Mouse (Mus musculus) heart, adult 2 months (tissue): Measurements from ENCODE around the gene Kxd1. TPM values are rescaled to one million over a fixed set of nuclear protein-coding genes. Genes with fewer than 3 reads are reported as not detected.

Experiments
- DNase-seq, 2 experiments: peaks; one replicate each; pipeline ENCODE4 v3.0.0; 2021
- H3K27ac ChIP-seq: fragments of 200-600 bp; 2 replicates; pipeline ENCODE4 v1.8.1; 2022
- H3K27me3 ChIP-seq: fragments of 200-500 bp; 2 replicates; pipeline ENCODE4 v1.6.1; 2012; ENCODE audit warnings: mild to moderate bottlenecking, low read length, inconsistent platforms, mixed read lengths; ENCODE audit not compliant: control insufficient read depth, insufficient read depth
- H3K36me3 ChIP-seq: fragments of 200-500 bp; 2 replicates; pipeline ENCODE4 v1.6.1; 2012; ENCODE audit warnings: low read length, inconsistent platforms; ENCODE audit not compliant: control insufficient read depth, insufficient read depth
- H3K4me1 ChIP-seq: fragments of 200-500 bp; 2 replicates; pipeline ENCODE4 v1.6.1; 2011; ENCODE audit warnings: low read length; ENCODE audit not compliant: control insufficient read depth, insufficient read depth
- H3K4me3 ChIP-seq: fragments of 200-600 bp; 2 replicates; pipeline ENCODE4 v1.8.1; 2022
- H3K79me2 ChIP-seq: fragments of 200-500 bp; replicated peaks from 2 replicates; pipeline ENCODE4 v1.6.1; 2012; ENCODE audit warnings: mild to moderate bottlenecking, inconsistent platforms, low read length, moderate library complexity, mixed read lengths; ENCODE audit not compliant: control insufficient read depth, insufficient read depth
- H3K9ac ChIP-seq: fragments of 200-500 bp; 2 replicates; pipeline ENCODE4 v1.6.1; 2012; ENCODE audit warnings: low read depth, mild to moderate bottlenecking, control low read depth, inconsistent platforms, low read length, mixed read lengths
- CTCF ChIP-seq: fragments of 200-600 bp; IDR thresholded peaks from 2 replicates; pipeline ENCODE4 v1.8.1; 2022; ENCODE audit warnings: antibody characterized with exemption, mild to moderate bottlenecking, moderate library complexity
- EP300 ChIP-seq: fragments of 200-500 bp; IDR thresholded peaks from 2 replicates; pipeline ENCODE4 v1.6.1; 2011; ENCODE audit warnings: low read depth, low read length, control low read depth; ENCODE audit not compliant: insufficient read depth
- POLR2A ChIP-seq: fragments of 200-500 bp; IDR thresholded peaks from 2 replicates; pipeline ENCODE4 v1.6.1; 2011; ENCODE audit warnings: mild to moderate bottlenecking, low read depth, low read length, control low read depth; ENCODE audit not compliant: insufficient read depth
- WGBS: fragments of 180-500 bp; shearing (Covaris S2); methylation state at CpG from one replicate; pipeline ENCODE4 v1.1.7; 2018; 5-methylcytosine and 5-hydroxymethylcytosine counted together
- intact Hi-C: fragments of 180-260 bp; cut with DNase I; formaldehyde crosslinking; loops from one replicate; pipeline ENCODE4 v1.15.1; 2025
- polyA plus RNA-seq: library from polyadenylated mRNA; depleted of rRNA; stranded (reverse); fragments of >200 nt; gene quantifications from 2 replicates; pipeline ENCODE4 v1.2.3, GENCODE M21; 2012
- total RNA-seq, 2 experiments: library from RNA; stranded (reverse); gene quantifications; 2 replicates each; pipeline ENCODE4 v1.2.3; 2021

The Kxd1 gene
- total and polyA plus RNA-seq, 3 experiments, result 80.4 to 121 (median 99.4) TPM

- peaks cover 1% of the 10 kb centered on the region; the same call in 1 of the 2 replicates for H3K79me2 ChIP-seq
- H3K4me3 ChIP-seq, result no peak overlapping the region
- TF ChIP-seq POLR2A (no peak), EP300 (no peak), CTCF (peak; percentile 9; the same call in 1 of the 2 replicates)
- DNase-seq, result no peak
- peaks cover 3% of the 10 kb centered on the region; the same call in 1 of the 2 replicates for H3K4me1 ChIP-seq
- no peak overlapping the region for H3K27ac ChIP-seq
- no peaks in the 10 kb centered on the region for H3K36me3 ChIP-seq
- 96% methylated on average over 2 of the region's 2 CpGs for WGBS
- intact Hi-C loops, result no loop called here
- no peak overlapping the region for H3K9ac ChIP-seq
- no peaks in the 10 kb centered on the region for H3K27me3 ChIP-seq
Measured at GRCm38 (mm10) chr8:70530314-70530713, 2.6 kb upstream of the Kxd1 start.

DNA sequence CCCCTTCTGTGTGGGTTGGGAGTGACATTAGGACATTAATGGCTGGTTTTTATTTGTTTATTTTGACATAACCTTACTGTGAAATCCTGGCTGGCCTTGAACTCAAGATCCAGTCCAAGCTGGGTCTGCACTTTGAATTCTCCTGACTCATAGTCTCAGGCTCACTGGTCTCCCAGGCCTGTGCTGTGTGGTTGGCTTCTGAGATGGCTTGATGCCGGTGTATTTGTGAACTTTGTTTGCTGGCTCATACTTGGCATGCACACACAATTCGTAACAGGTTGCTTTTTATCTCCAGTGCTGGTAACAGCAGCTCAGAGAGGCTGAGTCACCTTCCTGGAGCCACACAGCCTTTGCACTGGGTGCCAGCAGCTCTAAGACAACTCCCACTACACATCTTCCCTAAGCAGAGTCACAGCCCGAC, 2.0 kb upstream of the Kxd1 start:
- Histone ChIP-seq H3K27me3 (no peaks in the 10 kb centered on the region), H3K79me2 (peaks cover 1% of the 10 kb centered on the region; the same call in 1 of the 2 replicates), H3K4me3 (no peak overlapping the region), H3K4me1 (peaks cover 3% of the 10 kb centered on the region; the same call in 1 of the 2 replicates), H3K27ac (no peak overlapping the region), H3K36me3 (no peaks in the 10 kb centered on the region), H3K9ac (no peak overlapping the region)
- WGBS, result 86% methylated on average over 3 of the region's 3 CpGs
- DNase-seq, result no peak
- intact Hi-C loops, result loop anchor here (10.0 kb wide), 1 partner anchor 245 kb away; the partner anchor contains the start of gene Pik3r2
- TF ChIP-seq CTCF (no peak), EP300 (no peak), POLR2A (no peak)

DNA sequence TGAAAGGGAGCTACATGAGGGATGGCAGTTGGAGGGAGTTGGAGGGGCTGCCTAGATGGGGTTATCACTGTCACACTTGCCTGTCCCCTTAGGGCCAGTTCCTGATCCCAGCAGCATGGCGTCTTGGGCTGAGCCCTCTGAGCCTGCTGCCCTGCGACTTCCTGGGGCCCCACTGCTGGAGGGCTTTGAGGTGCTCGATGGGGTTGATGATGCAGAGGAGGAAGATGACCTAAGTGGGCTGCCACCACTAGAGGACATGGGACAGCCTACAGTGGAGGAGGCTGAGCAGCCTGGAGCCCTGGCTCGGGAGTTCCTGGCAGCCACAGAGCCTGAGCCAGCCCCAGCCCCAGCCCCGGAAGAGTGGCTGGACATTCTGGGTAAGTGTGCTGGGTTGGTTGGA, 1.5 kb upstream of the Kxd1 start:
- intact Hi-C loops, result loop anchor here (10.0 kb wide), 1 partner anchor 246 kb away; the partner anchor contains the start of gene Pik3r2
- no peaks in the 10 kb centered on the region for H3K36me3 ChIP-seq
- H3K27ac ChIP-seq, result no peak overlapping the region
- 58% methylated on average over 5 of the region's 5 CpGs for WGBS
- peaks cover 1% of the 10 kb centered on the region; the same call in 1 of the 2 replicates for H3K79me2 ChIP-seq
- H3K4me3 ChIP-seq, result no peak overlapping the region
- no peak for TF ChIP-seq POLR2A
- H3K9ac ChIP-seq, result no peak overlapping the region
- peaks cover 3% of the 10 kb centered on the region; the same call in 1 of the 2 replicates for H3K4me1 ChIP-seq
- no peaks in the 10 kb centered on the region for H3K27me3 ChIP-seq
- DNase-seq, result no peak

DNA sequence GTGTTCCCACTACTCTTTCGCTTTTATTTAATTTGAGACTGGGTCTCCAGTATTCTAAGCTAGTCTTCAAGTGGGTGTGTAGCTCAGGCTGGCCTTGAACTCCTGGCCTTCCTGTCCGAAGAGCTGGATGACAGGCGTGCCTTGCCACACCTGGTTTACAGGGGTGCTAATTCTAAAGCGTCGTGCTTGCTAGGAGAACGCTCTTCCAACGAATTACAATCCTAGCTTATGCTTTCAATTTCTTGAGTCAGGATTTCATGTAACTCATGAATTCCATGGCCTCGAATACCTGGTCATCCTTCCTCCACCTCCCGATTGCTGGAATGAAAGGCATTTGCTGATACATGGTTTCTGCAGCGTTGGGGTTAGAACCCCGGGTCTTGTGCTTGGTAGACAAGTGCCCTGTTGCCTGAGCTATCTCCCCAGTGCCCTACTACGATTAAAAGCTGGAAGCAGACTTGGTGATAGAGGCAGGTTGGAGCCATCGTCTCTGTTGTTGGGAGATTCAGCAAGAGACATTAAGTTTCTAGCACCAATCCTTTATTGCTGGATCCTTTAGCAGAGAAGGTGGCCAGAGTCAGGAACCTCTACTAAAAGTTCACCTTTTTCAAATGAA, 534 bp upstream of the Kxd1 start:
- TF ChIP-seq CTCF, result no peak
- TF ChIP-seq EP300, result no peak
- no peak for TF ChIP-seq POLR2A
- H3K4me3 ChIP-seq, result peak overlapping the region; percentile 97
- WGBS, result 12% methylated on average over 13 of the region's 13 CpGs
- intact Hi-C loops, result loop anchor here (10.0 kb wide), 1 partner anchor 247 kb away; the partner anchor contains the start of gene Pik3r2
- peaks cover 3% of the 10 kb centered on the region for H3K4me1 ChIP-seq
- peak overlapping the region; percentile 96 for H3K27ac ChIP-seq
- peaks cover 1% of the 10 kb centered on the region; the same call in 1 of the 2 replicates for H3K79me2 ChIP-seq
- no peaks in the 10 kb centered on the region for H3K36me3 ChIP-seq
- peak overlapping the region; percentile 86 for H3K9ac ChIP-seq
- no peak for DNase-seq
- no peaks in the 10 kb centered on the region for H3K27me3 ChIP-seq

GRCm38 (mm10) chr8:70527111-70527511, 645 bp downstream of the Kxd1 start:
- H3K36me3 ChIP-seq, result no peaks in the 10 kb centered on the region
- peak overlapping the region; percentile 96 for H3K27ac ChIP-seq
- intact Hi-C loops, result loop anchor here (10.0 kb wide), 1 partner anchor 248 kb away; the partner anchor contains the start of gene Pik3r2
- H3K27me3 ChIP-seq, result no peaks in the 10 kb centered on the region
- H3K9ac ChIP-seq, result peak overlapping the region; percentile 94
- peak overlapping the region; percentile 97 for H3K4me3 ChIP-seq
- peaks cover 1% of the 10 kb centered on the region; the same call in 1 of the 2 replicates for H3K79me2 ChIP-seq
- 1% methylated on average over 8 of the region's 8 CpGs for WGBS
- TF ChIP-seq POLR2A, result no peak
- TF ChIP-seq EP300, result no peak
- TF ChIP-seq CTCF, result no peak
- no peak for DNase-seq
- peaks cover 5% of the 10 kb centered on the region for H3K4me1 ChIP-seq

GRCm38 (mm10) chr8:70522592-70523403, 5.0 kb downstream of the Kxd1 start:
- peak; percentile 96 to 97 for DNase-seq
- peak overlapping the region; percentile 89 for H3K9ac ChIP-seq
- peak overlapping the region; percentile 94 for H3K27ac ChIP-seq
- intact Hi-C loops, result loop anchor here (1.0 to 10.0 kb wide), 2 partner anchors 12 to 252 kb away; partner anchors contain the start of genes Pik3r2 and Uba52
- H3K4me3 ChIP-seq, result peak overlapping the region; percentile 79
- no peaks in the 10 kb centered on the region for H3K27me3 ChIP-seq
- H3K4me1 ChIP-seq, result peaks cover 3% of the 10 kb centered on the region; the same call in 1 of the 2 replicates
- WGBS, result under 1% methylated on average over 50 of the region's 51 CpGs
- no peaks in the 10 kb centered on the region for H3K79me2 ChIP-seq
- H3K36me3 ChIP-seq, result no peaks in the 10 kb centered on the region
- TF ChIP-seq POLR2A (peak; percentile 71), CTCF (peak; percentile 84), EP300 (peak; percentile 55; the same call in 1 of the 2 replicates)
